Mouse (Mus musculus): Measurements from ENCODE around the gene Abhd11. TPM values are rescaled to one million over a fixed set of nuclear protein-coding genes. Genes with fewer than 3 reads are reported as not detected.
"Not testable (repeated sequence)": the region's sequence is repeated elsewhere in the genome, so short reads cannot be mapped to it uniquely, and the experiment has no call there.

Gene Abhd11
- 10 to 100 TPM; 64.1 to 69.1 TPM for total RNA-seq (2021)
- long read RNA-seq, experiment 1, transcript Abhd11-201 (6 exons, 1,493 nt) = major isoform, 78 of 97 reads
- long read RNA-seq, experiment 1, transcript Abhd11-206 (5 exons, 1,473 nt) = minor isoform, 11 of 97 reads
- long read RNA-seq, experiment 1, partial matches to known transcripts = 5 of 97 reads
- long read RNA-seq, experiment 1, other reads (novel, unspliced or antisense) = 3 of 97 reads
- long read RNA-seq, experiment 2, transcript Abhd11-206 (5 exons, 1,473 nt) = minor isoform, 7 of 96 reads
- long read RNA-seq, experiment 2, transcript Abhd11-201 (6 exons, 1,493 nt) = major isoform, 82 of 96 reads
- long read RNA-seq, experiment 2, partial matches to known transcripts = 2 of 96 reads
- long read RNA-seq, experiment 2, other reads (novel, unspliced or antisense) = 2 of 96 reads

- peak; percentile 98 for DNase-seq
- intact Hi-C loops (cut with DNase I; ENCODE audit: low total_unique reads) = no loop called here
Observed at GRCm38 (mm10) chr5:135008671-135009589, at the start of gene Abhd11. Gene Abhd11, plus strand, starts transcription at chr5:135009152.

DNA sequence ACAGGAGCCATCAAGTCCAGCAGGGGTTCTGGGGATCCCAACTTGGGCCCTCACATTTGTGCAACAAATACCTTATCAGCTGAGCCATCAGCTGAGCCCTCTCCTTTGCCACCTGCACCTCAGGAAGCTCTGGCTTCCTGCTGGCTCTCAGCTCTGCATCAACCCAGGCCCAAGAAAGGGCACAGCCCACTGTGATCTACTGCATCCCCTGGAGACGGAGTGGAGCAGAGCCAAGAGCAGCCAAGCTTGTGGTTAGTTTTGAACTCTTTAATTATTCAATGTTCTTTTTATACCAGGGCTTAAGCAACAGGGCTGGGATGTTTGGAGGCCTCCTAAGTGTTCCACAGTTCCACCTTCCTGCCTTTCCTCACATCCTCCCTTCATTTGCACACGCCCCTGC is 48.5 kb upstream of the Abhd11 start:
- intact Hi-C loops (cut with DNase I; ENCODE audit: low total_unique reads) = loop anchor here (5.0 kb wide), 2 partner anchors 33 to 53 kb away; partner anchors contain the start of gene Tmem270
- DNase-seq = no peak

DNA sequence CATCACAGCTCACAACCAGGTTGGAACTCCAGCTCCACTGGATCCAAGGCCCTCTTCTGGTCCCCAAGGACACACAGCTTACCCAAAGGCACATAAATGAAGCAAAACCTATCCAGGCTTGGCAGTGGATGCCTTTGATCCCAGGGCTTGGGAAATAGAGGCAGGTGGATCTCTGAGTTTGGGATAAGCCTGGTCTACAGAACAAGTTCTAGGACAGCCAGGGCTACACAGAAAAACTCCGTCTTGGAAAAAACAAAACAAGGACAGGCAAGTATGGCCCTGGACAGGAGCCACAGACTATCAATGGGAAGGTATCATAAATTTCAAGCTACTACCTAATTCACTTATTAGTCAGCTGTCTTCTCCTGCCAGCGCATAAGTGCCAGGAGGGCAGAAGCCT is 47.4 kb upstream of the Abhd11 start:
- intact Hi-C loops (cut with DNase I; ENCODE audit: low total_unique reads) = loop anchor here (5.0 kb wide), 2 partner anchors 34 to 54 kb away; partner anchors contain the start of gene Tmem270
- DNase-seq = no peak

DNA sequence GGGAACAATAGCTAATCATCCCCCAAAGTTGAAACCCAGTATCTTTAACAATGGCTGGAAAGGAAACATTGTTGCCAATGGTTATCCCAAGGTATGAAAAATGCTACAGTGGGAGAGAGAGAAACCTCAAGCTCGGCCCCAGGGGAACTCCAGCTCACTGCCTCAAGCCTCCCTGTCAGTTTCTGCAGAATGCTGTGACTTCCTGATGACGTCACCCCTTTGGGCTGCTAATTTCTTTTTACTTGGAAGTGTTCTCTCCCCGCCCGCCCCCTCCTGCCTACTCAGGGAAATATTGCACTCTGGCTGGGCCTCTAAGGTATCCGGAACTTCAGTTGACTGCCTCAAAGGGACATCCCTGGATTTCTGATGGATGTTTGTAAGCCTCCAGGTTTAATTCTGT is 45.4 kb upstream of the Abhd11 start:
- intact Hi-C loops (cut with DNase I; ENCODE audit: low total_unique reads) = loop anchor here (5.0 kb wide), 2 partner anchors 36 to 56 kb away; partner anchors contain the start of gene Tmem270

DNA sequence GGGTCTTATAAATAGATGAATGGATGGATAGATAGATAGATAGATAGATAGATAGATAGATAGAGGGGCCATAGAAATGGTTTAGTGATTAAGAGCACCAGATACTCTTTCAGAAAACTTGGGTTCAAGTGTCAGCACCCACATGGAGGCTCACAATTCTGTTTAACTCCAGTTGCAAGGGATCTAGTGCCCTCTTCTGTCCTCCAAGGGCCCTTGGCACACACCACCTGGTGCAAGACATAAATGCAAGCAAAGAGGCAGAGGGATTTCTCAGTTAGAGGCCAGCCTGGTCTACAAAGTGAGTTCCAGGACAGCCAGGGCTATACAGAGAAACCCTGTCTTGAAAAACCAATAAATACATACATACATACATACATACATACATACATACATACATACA is 44.3 kb upstream of the Abhd11 start:
- not testable (repeated sequence) for DNase-seq
- intact Hi-C loops (cut with DNase I; ENCODE audit: low total_unique reads) = loop anchor here (5.0 kb wide), 2 partner anchors 37 to 57 kb away; partner anchors contain the start of gene Tmem270

More for the DNA sequence above, 45.4 kb upstream of the Abhd11 start:
- peak; percentile 31 for DNase-seq

GRCm38 (mm10) chr5:134965473-134965851 is 43.5 kb upstream of the Abhd11 start:
- intact Hi-C loops (cut with DNase I; ENCODE audit: low total_unique reads) = no loop called here
- DNase-seq = peak; percentile 68

GRCm38 (mm10) chr5:134965852-134966821 is 42.8 kb upstream of the Abhd11 start:
- DNase-seq = peak; percentile 35

DNA sequence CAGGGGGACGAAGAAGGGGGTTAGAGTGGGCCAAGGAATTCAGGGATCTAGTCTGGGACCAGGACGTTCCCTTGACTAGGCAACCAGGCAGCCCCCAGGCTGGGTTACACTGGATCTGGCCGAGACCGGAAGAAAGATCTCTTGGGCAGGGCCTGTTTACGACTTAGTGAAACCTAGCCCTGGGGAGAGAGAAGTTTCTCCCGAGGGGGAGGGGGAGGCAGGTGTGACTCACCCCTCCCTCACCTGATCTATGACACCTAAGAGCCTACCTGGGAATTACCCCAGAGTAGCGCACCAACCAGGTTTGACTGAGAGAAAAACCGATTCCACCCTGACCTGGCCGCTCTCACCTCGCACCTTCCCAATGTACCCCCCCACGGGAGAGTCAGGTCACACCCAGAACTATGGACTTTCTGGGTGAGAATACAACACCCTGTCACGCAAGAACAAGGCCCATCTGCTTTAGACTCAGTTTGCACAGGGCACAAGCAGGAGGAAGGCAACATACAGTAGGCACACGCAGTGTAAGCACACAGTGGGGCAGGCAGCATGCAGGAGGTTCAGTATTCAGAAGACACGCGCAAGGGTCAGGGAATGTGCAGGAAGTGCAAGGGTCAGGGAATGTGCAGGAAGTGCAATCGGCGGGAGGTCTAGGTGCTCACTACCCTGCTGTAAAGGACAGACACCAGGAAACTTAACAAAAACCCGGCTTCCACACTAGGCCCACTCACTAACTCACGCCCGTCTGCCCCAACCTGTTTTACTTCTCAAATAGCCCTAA is 41.6 kb upstream of the Abhd11 start:
- DNase-seq = no peak
- intact Hi-C loops (cut with DNase I; ENCODE audit: low total_unique reads) = no loop called here

More at GRCm38 (mm10) chr5:134965852-134966821, 42.8 kb upstream of the Abhd11 start:
- intact Hi-C loops (cut with DNase I; ENCODE audit: low total_unique reads) = no loop called here

DNA sequence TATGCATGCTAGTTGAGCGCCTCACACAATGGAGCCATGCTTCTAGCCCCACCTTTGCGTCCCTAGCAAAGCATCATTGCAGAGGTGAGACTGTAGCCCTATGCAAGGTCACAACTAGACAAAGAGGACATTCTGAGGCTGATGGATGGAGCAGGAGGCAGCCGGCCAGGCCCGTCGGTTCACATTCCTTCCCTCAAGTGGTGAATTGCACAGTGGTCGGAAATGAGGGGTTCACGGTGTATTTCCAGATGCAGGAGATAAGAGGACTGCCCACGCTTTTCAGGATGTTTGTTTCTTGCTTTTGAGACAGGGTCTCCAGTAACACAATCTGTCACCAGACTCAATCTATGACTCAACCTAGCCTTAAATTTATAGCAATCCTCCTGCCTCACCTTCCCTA is 38.3 kb upstream of the Abhd11 start:
- intact Hi-C loops (cut with DNase I; ENCODE audit: low total_unique reads) = loop anchor here (10.0 kb wide), 1 partner anchor 256 kb away; no protein-coding TSS in a partner anchor
- no peak for DNase-seq

DNA sequence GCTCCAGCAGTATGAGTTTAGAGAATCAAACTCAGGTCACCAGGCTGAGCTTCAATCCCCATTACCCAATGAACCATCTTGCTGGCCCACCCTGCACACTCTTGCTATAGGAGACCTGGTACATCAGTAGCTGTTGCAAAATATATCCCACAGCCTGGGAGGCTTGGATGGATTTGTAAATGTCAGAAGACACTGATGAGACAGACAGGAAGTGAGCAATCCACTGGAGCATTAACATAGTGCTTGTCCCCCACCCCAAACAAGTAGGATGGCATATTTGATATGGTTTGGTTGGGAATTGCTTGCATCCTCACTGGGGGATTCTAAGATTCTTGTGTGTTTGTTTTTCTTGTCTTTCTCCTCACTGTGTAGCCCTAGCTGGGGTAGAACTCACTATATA is 35.9 kb upstream of the Abhd11 start:
- no peak for DNase-seq
- intact Hi-C loops (cut with DNase I; ENCODE audit: low total_unique reads) = loop anchor here (10.0 kb wide), 1 partner anchor 258 kb away; no protein-coding TSS in a partner anchor

GRCm38 (mm10) chr5:134973526-134973925 is 35.4 kb upstream of the Abhd11 start:
- intact Hi-C loops (cut with DNase I; ENCODE audit: low total_unique reads) = loop anchor here (10.0 kb wide), 1 partner anchor 259 kb away; no protein-coding TSS in a partner anchor
- no peak for DNase-seq

- DNase-seq = no peak
- intact Hi-C loops (cut with DNase I; ENCODE audit: low total_unique reads) = loop anchor here (10.0 kb wide), 1 partner anchor 259 kb away; no protein-coding TSS in a partner anchor
Observed at GRCm38 (mm10) chr5:134974294-134974693, 34.7 kb upstream of the Abhd11 start.

DNA sequence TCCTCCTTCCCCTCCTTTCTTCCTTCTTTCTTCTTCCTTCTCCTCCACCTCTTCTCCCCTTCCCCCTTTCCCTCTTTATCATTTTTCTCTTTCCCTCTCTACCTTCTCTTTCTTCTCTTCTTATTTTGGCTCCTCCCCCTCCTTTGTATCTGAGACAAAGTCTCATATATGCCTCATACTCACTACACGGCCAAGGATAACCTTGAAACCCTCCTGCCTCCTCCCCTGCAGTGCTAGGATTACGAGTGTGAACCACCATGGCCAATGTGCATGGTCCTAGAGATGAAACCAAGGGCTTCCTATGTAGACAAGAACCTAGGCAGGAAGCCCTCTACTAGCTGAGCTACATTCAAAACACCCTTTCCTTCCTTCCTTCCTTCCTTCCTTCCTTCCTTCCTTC is 34.0 kb upstream of the Abhd11 start:
- intact Hi-C loops (cut with DNase I; ENCODE audit: low total_unique reads) = loop anchor here (10.0 kb wide), 1 partner anchor 260 kb away; no protein-coding TSS in a partner anchor
- no peak for DNase-seq

GRCm38 (mm10) chr5:134976164-134976563 is 32.8 kb upstream of the Abhd11 start:
- no peak for DNase-seq
- intact Hi-C loops (cut with DNase I; ENCODE audit: low total_unique reads) = loop anchor here (10.0 kb wide), 1 partner anchor 261 kb away; no protein-coding TSS in a partner anchor

GRCm38 (mm10) chr5:134976577-134977250 is 32.2 kb upstream of the Abhd11 start:
- no peak for DNase-seq
- intact Hi-C loops (cut with DNase I; ENCODE audit: low total_unique reads) = loop anchor here (10.0 kb wide), 1 partner anchor 262 kb away; no protein-coding TSS in a partner anchor

DNA sequence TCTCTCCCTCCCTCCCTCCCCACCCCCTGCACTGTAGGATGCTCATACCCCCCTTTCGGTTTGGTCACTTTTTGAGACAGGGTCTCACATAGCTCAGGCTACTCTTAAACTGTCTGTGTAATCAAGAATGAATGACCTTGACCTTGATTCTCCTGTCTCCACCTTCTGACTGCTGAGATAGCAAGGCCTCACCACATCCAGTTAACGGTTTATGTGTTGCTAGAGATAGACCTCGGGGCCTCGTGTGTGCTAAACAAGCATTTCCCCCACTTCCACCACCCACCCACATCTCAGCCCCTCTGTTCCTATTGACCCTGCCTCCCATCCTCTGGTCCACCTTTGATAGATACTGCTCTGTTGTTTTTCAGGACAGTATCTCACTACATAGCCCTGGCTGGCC is 31.1 kb upstream of the Abhd11 start:
- DNase-seq = no peak
- intact Hi-C loops (cut with DNase I; ENCODE audit: low total_unique reads) = loop anchor here (10.0 kb wide), 1 partner anchor 263 kb away; no protein-coding TSS in a partner anchor

DNA sequence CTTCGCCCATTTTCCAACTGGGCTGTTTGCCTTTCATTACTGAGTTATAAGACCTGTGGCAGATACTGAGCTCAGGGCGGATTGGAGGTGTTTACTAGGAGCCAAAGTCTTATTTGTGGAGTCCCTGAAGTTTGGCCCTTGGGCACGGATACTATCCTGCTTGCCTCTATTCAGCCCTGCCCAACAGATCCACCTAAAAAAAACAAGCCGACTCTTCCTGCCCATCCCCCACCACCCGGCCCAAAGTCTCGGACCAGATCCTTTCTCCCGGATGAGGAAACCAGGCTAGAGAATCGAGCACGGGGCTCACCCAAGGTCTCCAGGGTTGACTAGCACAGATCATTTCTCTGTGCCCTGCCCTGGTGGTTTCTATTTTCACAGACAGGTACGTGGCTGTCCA is 27.8 kb upstream of the Abhd11 start:
- no peak for DNase-seq
- intact Hi-C loops (cut with DNase I; ENCODE audit: low total_unique reads) = no loop called here

Data from gastrocnemius, postnatal 14 days (tissue).